In the genomic region with DNA sequence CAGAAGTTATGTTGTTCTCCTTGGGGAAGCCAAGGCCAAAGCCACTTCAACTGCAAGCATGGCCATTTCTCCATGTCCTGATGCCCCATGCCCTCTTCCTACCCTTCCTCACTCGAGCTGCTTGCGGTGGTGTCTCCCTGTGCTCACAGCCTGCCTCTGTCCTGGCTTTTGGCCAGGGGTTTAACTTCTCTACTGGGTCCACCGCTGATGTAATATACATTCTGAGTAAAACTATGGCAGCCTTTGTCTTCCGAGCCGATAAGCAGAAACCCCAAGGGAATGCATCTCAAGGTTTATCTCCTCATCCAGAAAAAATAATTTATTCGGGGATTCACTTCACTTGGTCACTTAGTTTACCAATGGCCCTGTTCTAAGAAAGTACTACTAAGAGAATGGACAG, we compare ENCODE assay signal across 10 mouse cellular contexts. TPM values are rescaled to one million over a fixed set of nuclear protein-coding genes. Genes with fewer than 3 reads are reported as not detected.
DNase-seq lines count a peak whose midpoint lies in the region; ATAC-seq and TF ChIP-seq lines count a peak whose summit lies in the region.
"Had no signal": no experiment of that assay in that cellular context is flagged by ENCODE, and none has a peak within 500 bp of the region (broad histone marks: within the 10 kb centered on the region; RNA-seq: fewer than 3 reads in every experiment).

No protein-coding gene starts in this region.

- ATAC-seq in intestine, postnatal 0 days: no peak
- no peak for ATAC-seq in intestine, embryonic 16.5 days
- ATAC-seq in erythroid progenitor cell, adult 5-6 weeks (replicated peaks; ENCODE audit: low FRiP score, poor library complexity, severe bottlenecking): peak; percentile 41
- no peak for ATAC-seq in liver, embryonic 16.5 days (ENCODE audit: low read depth)

- H3K36me3 ChIP-seq in intestine, postnatal 0 days (ENCODE audit: control insufficient read depth, insufficient read depth): peaks cover 16% of the 10 kb centered on the region
- no peaks in the 10 kb centered on the region for H3K36me3 ChIP-seq in intestine, embryonic 16.5 days (ENCODE audit: control insufficient read depth, insufficient read depth, low read length)
- H3K36me3 ChIP-seq in liver, embryonic 16.5 days (ENCODE audit: control insufficient read depth, insufficient read depth): peaks cover 4% of the 10 kb centered on the region

- no peaks in the 10 kb centered on the region for H3K9me3 ChIP-seq in intestine, postnatal 0 days (ENCODE audit: control insufficient read depth)
- H3K9me3 ChIP-seq in intestine, embryonic 16.5 days (ENCODE audit: control insufficient read depth, low read length): no peaks in the 10 kb centered on the region
- H3K9me3 ChIP-seq in liver, embryonic 16.5 days (replicated peaks; ENCODE audit: control insufficient read depth, low read length): no peaks in the 10 kb centered on the region

- no peak overlapping the region for H3K4me3 ChIP-seq in intestine, postnatal 0 days (ENCODE audit: low read depth, low read length)
- H3K4me3 ChIP-seq in intestine, embryonic 16.5 days (ENCODE audit: low read length): no peak overlapping the region
- H3K4me3 ChIP-seq in liver, embryonic 16.5 days (ENCODE audit: low read depth, low read length): peak overlapping the region; percentile 75; the same call in 1 of the 2 replicates

- peak; percentile 33 to 44 for DNase-seq in B cell, adult 2 months
- no peak for DNase-seq in left cerebral cortex, postnatal 36 days (ENCODE audit: low spot score in 2 of 2)
- no peak for DNase-seq in urinary bladder, adult 2 months (ENCODE audit: low spot score)
- DNase-seq in gastrocnemius, postnatal 25 days: no peak

- 67% methylated on average over 6 of the region's 6 CpGs for WGBS in intestine, postnatal 0 days
- WGBS in intestine, embryonic 16.5 days: 73% methylated on average over 6 of the region's 6 CpGs
- WGBS in liver, embryonic 16.5 days (ENCODE audit: insufficient replicate concordance): 66% methylated on average over 6 of the region's 6 CpGs

- peak overlapping the region; percentile 68 for H3K4me2 ChIP-seq in intestine, postnatal 0 days (replicated peaks; ENCODE audit: low read depth)
- H3K4me2 ChIP-seq in intestine, embryonic 16.5 days (ENCODE audit: low read depth, low read length): no peak overlapping the region
- peak overlapping the region; percentile 83 for H3K4me2 ChIP-seq in liver, embryonic 16.5 days (ENCODE audit: low read depth, low read length)

- peaks cover 7% of the 10 kb centered on the region; the same call in 1 of the 2 replicates for H3K4me1 ChIP-seq in intestine, postnatal 0 days (replicated peaks; ENCODE audit: control insufficient read depth, insufficient read depth, low read length)
- peaks cover 10% of the 10 kb centered on the region for H3K4me1 ChIP-seq in intestine, embryonic 16.5 days (ENCODE audit: control insufficient read depth, insufficient read depth, low read length)
- H3K4me1 ChIP-seq in liver, embryonic 16.5 days (ENCODE audit: control insufficient read depth, low read depth, low read length): peaks cover 28% of the 10 kb centered on the region

- H3K27me3 ChIP-seq in intestine, postnatal 0 days (replicated peaks; ENCODE audit: control insufficient read depth, insufficient read depth, low read length): no peaks in the 10 kb centered on the region
- no peaks in the 10 kb centered on the region for H3K27me3 ChIP-seq in intestine, embryonic 16.5 days (replicated peaks; ENCODE audit: control insufficient read depth, insufficient read depth, low read length)
- H3K27me3 ChIP-seq in liver, embryonic 16.5 days (ENCODE audit: control insufficient read depth, insufficient read depth, low read depth, low read length): no peaks in the 10 kb centered on the region

- no peak for TF ChIP-seq CTCF in intestine, postnatal 0 days (IDR thresholded peaks at IDR 0.05; ENCODE audit: low read depth)

- no peak overlapping the region for H3K9ac ChIP-seq in intestine, postnatal 0 days (ENCODE audit: low read depth, low read length)
- H3K9ac ChIP-seq in intestine, embryonic 16.5 days (ENCODE audit: low read depth, low read length): no peak overlapping the region
- peak overlapping the region; percentile 80; the same call in 1 of the 2 replicates for H3K9ac ChIP-seq in liver, embryonic 16.5 days (ENCODE audit: low read depth, low read length)

- peak overlapping the region; percentile 67 for H3K27ac ChIP-seq in intestine, postnatal 0 days (ENCODE audit: low read depth, low read length)
- H3K27ac ChIP-seq in intestine, embryonic 16.5 days (ENCODE audit: low read length): no peak overlapping the region
- peak overlapping the region; percentile 76 for H3K27ac ChIP-seq in liver, embryonic 16.5 days (ENCODE audit: low read length)

- intact Hi-C loops in left cerebral cortex, postnatal 36 days (cut with DNase I): loop anchor here (1.0 kb wide), 1 partner anchor 28 kb away; a partner anchor contains a TSS

RNA-seq across cellular contexts. Expression of a gene that starts 0.8 kb away (rescaled TPM):
- polyA plus RNA-seq in intestine, postnatal 0 days (2015; fragmentation: Nextera tagmentation; extraction: Ambion mirVana): 2,008 and 2,179 TPM in 2 replicates
- polyA plus RNA-seq in intestine, embryonic 16.5 days (2015; fragmentation: Nextera tagmentation; extraction: Ambion mirVana): 385 and 440 TPM in 2 replicates
- total RNA-seq in erythroid progenitor cell, adult 5-6 weeks (2015; ENCODE audit: low replicate concordance): 1,990 and 2,125 TPM in 2 replicates
- total RNA-seq in erythroid progenitor cell, adult 5-6 weeks (2017; ENCODE audit: low replicate concordance): 900 and 923 TPM in 2 replicates
- 426 and 495 TPM in 2 replicates for polyA plus RNA-seq in liver, embryonic 16.5 days (2015; fragmentation: Nextera tagmentation; extraction: Ambion mirVana)
- total RNA-seq in left cerebral cortex, postnatal 36 days (2021): 100 to 1,000 TPM; 108 to 111 TPM
- 721 and 902 TPM in 2 replicates for polyA plus RNA-seq in urinary bladder, adult 2 months (2012; rRNA removed)
- total RNA-seq in gastrocnemius, postnatal 25 days (2021): 100 to 1,000 TPM in 1 of 2 experiments, 10 to 100 TPM in 1; 61.7 to 111 TPM

RNA-seq across cellular contexts. Expression of a gene that starts 13.8 kb away (rescaled TPM):
- 0.10 TPM in 1 of 2 replicates, not detected in the other for polyA plus RNA-seq in intestine, postnatal 0 days (2015; fragmentation: Nextera tagmentation; extraction: Ambion mirVana)
- not detected in 2 replicates for polyA plus RNA-seq in intestine, embryonic 16.5 days (2015; fragmentation: Nextera tagmentation; extraction: Ambion mirVana)
- 1.4 TPM in 1 of 2 replicates, not detected in the other for total RNA-seq in erythroid progenitor cell, adult 5-6 weeks (2015; ENCODE audit: low replicate concordance)
- total RNA-seq in erythroid progenitor cell, adult 5-6 weeks (2017; ENCODE audit: low replicate concordance): 1.7 TPM in 1 of 2 replicates, not detected in the other
- polyA plus RNA-seq in liver, embryonic 16.5 days (2015; fragmentation: Nextera tagmentation; extraction: Ambion mirVana): 0.05 and 0.07 TPM in 2 replicates
- not detected for total RNA-seq in left cerebral cortex, postnatal 36 days (2021)
- 0.04 and 0.06 TPM in 2 replicates for polyA plus RNA-seq in urinary bladder, adult 2 months (2012; rRNA removed)
- not detected for total RNA-seq in gastrocnemius, postnatal 25 days (2021)
- total RNA-seq: gastrocnemius, postnatal 14 days; neutrophil, adult 5-6 weeks had no signal

RNA-seq across cellular contexts. Expression of a gene that starts 28.5 kb away (rescaled TPM):
- polyA plus RNA-seq in intestine, postnatal 0 days (2015; fragmentation: Nextera tagmentation; extraction: Ambion mirVana): 3.7 and 3.8 TPM in 2 replicates
- 7.0 and 7.6 TPM in 2 replicates for polyA plus RNA-seq in intestine, embryonic 16.5 days (2015; fragmentation: Nextera tagmentation; extraction: Ambion mirVana)
- total RNA-seq in erythroid progenitor cell, adult 5-6 weeks (2015; ENCODE audit: low replicate concordance): 3.2 and 5.0 TPM in 2 replicates
- 6.1 and 6.2 TPM in 2 replicates for total RNA-seq in erythroid progenitor cell, adult 5-6 weeks (2017; ENCODE audit: low replicate concordance)
- 3.2 and 3.5 TPM in 2 replicates for polyA plus RNA-seq in liver, embryonic 16.5 days (2015; fragmentation: Nextera tagmentation; extraction: Ambion mirVana)
- 10 to 100 TPM; 14.4 to 16.4 TPM for total RNA-seq in left cerebral cortex, postnatal 36 days (2021)
- 8.9 and 10.1 TPM in 2 replicates for polyA plus RNA-seq in urinary bladder, adult 2 months (2012; rRNA removed)
- 1 to 10 TPM; 5.0 to 5.6 TPM for total RNA-seq in gastrocnemius, postnatal 25 days (2021)

RNA-seq across cellular contexts. Expression of a gene that starts 39.3 kb away (rescaled TPM):
- polyA plus RNA-seq in intestine, postnatal 0 days (2015; fragmentation: Nextera tagmentation; extraction: Ambion mirVana): 0.04 and 0.05 TPM in 2 replicates
- 0.07 TPM in 1 of 2 replicates, not detected in the other for polyA plus RNA-seq in intestine, embryonic 16.5 days (2015; fragmentation: Nextera tagmentation; extraction: Ambion mirVana)
- not detected in 2 replicates for total RNA-seq in erythroid progenitor cell, adult 5-6 weeks (2015; ENCODE audit: low replicate concordance)
- not detected in 2 replicates for total RNA-seq in erythroid progenitor cell, adult 5-6 weeks (2017; ENCODE audit: low replicate concordance)
- polyA plus RNA-seq in liver, embryonic 16.5 days (2015; fragmentation: Nextera tagmentation; extraction: Ambion mirVana): 0.04 and 0.07 TPM in 2 replicates
- total RNA-seq in left cerebral cortex, postnatal 36 days (2021): not detected
- not detected in 2 replicates for polyA plus RNA-seq in urinary bladder, adult 2 months (2012; rRNA removed)
- total RNA-seq in gastrocnemius, postnatal 25 days (2021): not detected
- total RNA-seq: gastrocnemius, postnatal 14 days; neutrophil, adult 5-6 weeks had no signal

RNA-seq across cellular contexts. Expression of a gene that starts 39.4 kb away (rescaled TPM):
- not detected in 2 replicates for polyA plus RNA-seq in intestine, postnatal 0 days (2015; fragmentation: Nextera tagmentation; extraction: Ambion mirVana)
- polyA plus RNA-seq in intestine, embryonic 16.5 days (2015; fragmentation: Nextera tagmentation; extraction: Ambion mirVana): not detected in 2 replicates
- total RNA-seq in erythroid progenitor cell, adult 5-6 weeks (2015; ENCODE audit: low replicate concordance): not detected in 2 replicates
- not detected in 2 replicates for total RNA-seq in erythroid progenitor cell, adult 5-6 weeks (2017; ENCODE audit: low replicate concordance)
- not detected in 2 replicates for polyA plus RNA-seq in liver, embryonic 16.5 days (2015; fragmentation: Nextera tagmentation; extraction: Ambion mirVana)
- not detected for total RNA-seq in left cerebral cortex, postnatal 36 days (2021)
- not detected in 2 replicates for polyA plus RNA-seq in urinary bladder, adult 2 months (2012; rRNA removed)
- not detected for total RNA-seq in gastrocnemius, postnatal 25 days (2021)
- total RNA-seq: gastrocnemius, postnatal 14 days; neutrophil, adult 5-6 weeks had no signal

Comparison
In these comparisons a context has a peak if more than half of its experiments do, and no peak if none do; other contexts are left out.
1. DNase-seq: peak in B cell, adult 2 months (2 of 2); none in left cerebral cortex, postnatal 36 days (0 of 2), urinary bladder, adult 2 months (single experiment) and gastrocnemius, postnatal 25 days (single experiment).